Mouse (Mus musculus) macrophage (primary cell): Measurements from ENCODE around the gene Asb18. TPM values are rescaled to one million over a fixed set of nuclear protein-coding genes. Genes with fewer than 3 reads are reported as not detected.

ENCODE experiments used
- H3K27ac ChIP-seq: fragments of 350-480 bp; formaldehyde crosslinking; 2 replicates; pipeline ENCODE4 v1.9.0; 2021
- H3K36me3 ChIP-seq: fragments of 350-480 bp; formaldehyde crosslinking; 2 replicates; pipeline ENCODE4 v1.9.0; 2021; ENCODE audit errors: inconsistent target
- H3K4me3 ChIP-seq: fragments of 350-480 bp; formaldehyde crosslinking; 2 replicates; pipeline ENCODE4 v1.9.0; 2021; ENCODE audit errors: inconsistent target
- H3K79me2 ChIP-seq: fragments of 350-480 bp; formaldehyde crosslinking; 2 replicates; pipeline ENCODE4 v1.9.0; 2021; ENCODE audit errors: inconsistent target
- WGBS: methylation state at CpG from one replicate; pipeline ENCODE4 v1.1.7; 2026; ENCODE audit warnings: inconsistent platforms; ENCODE audit not compliant: missing documents; 5-methylcytosine and 5-hydroxymethylcytosine counted together
- polyA plus RNA-seq: library from polyadenylated mRNA; stranded (reverse); fragments of 250-400 nt; gene quantifications from 3 replicates; pipeline ENCODE4 v1.2.4, GENCODE M21; 2018; ENCODE audit warnings: inconsistent platforms

Gene Asb18
- polyA plus RNA-seq, 1 experiment from 2014 or later: not detected

GRCm38 (mm10) chr1:89932616-89933015 lies 81.8 kb downstream of the Asb18 start:
- Histone ChIP-seq H3K36me3 (no peaks in the 10 kb centered on the region), H3K4me3 (no peak overlapping the region), H3K79me2 (no peaks in the 10 kb centered on the region), H3K27ac (no peak overlapping the region)
- WGBS: 83% methylated on average over 11 of the region's 16 CpGs

DNA sequence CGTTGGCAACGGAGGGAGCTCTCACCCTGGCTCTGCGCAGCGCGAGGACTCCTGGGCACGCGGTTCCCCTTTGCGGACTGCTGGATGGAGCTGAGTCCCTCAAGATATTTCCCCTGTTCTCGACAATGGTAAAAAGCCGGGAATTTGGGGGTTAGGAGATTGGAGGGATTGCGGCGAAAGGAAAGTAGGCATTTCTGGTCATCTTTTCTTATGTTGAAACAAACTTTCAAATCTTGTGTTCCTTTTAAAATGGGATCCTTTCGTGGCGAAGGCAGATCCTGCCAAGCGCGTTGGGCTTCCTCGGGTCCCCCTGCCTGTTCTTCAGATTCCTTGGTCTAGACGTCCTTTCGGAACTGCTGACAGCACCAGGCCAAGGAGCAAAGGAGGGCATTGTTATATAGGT lies 82.4 kb downstream of the Asb18 start:
- no peak overlapping the region for H3K27ac ChIP-seq
- WGBS: 87% methylated on average over 19 of the region's 19 CpGs
- no peak overlapping the region for H3K4me3 ChIP-seq
- H3K36me3 ChIP-seq: no peaks in the 10 kb centered on the region
- no peaks in the 10 kb centered on the region for H3K79me2 ChIP-seq

DNA sequence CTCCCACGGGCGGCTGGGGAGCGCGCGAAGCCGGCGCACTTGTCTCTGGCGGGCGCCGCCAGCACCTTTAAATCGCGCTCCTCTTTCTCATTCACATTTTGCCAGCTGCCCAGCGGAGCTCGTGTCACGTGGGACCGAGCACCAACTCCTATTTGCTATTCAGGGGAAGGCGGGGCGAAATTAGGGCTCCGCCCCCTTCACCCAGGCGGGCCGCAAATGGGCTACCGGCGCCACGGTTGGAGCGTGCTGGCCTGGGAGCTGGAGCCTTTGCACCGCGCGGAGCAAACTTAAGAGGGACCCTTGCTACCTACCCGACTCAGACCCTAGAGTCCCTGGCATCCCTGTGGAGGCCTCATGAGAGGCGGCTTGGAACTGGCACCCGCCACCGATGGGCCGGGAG lies 83.3 kb downstream of the Asb18 start, which contains the start of gene Gbx2:
Gene Gbx2 (minus strand): TSS at position 60 of the 400 bp plus-strand sequence.
- whole genome bisulfite sequencing: 6% methylated on average over 33 of the region's 33 CpGs
- Histone ChIP-seq H3K79me2 (no peaks in the 10 kb centered on the region), H3K27ac (no peak within 1 kb of the TSS), H3K4me3 (no peak within 1 kb of the TSS), H3K36me3 (no peaks in the 10 kb centered on the region)

DNA sequence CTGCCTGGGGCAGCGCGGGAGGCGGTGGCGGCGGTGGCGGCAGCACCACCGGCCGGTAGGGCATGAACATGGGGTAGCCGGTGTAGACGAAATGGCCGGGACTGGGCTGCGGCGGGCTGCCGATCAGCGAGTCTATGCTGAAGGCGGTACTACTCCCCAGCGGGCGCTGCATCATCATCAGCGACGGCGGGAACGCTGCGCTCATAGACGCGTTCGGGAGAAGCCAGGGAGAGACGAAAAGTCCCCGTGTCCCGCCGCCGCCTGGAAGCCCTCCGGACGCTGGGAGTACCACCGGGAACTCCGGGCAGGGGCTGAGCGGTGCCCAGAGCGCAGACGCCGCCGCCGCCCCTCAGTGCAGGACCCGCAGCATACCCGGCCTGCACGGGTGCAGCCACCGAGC lies 83.9 kb downstream of the Asb18 start:
- Histone ChIP-seq H3K27ac (no peak overlapping the region), H3K36me3 (no peaks in the 10 kb centered on the region), H3K79me2 (no peaks in the 10 kb centered on the region), H3K4me3 (no peak overlapping the region)
- under 1% methylated on average over 31 of the region's 45 CpGs for WGBS

- Histone ChIP-seq H3K27ac (no peak overlapping the region), H3K79me2 (no peaks in the 10 kb centered on the region), H3K4me3 (no peak overlapping the region), H3K36me3 (no peaks in the 10 kb centered on the region)
- under 1% methylated on average over 53 of the region's 55 CpGs for WGBS
These were observed 84.6 kb downstream of the Asb18 start for GRCm38 (mm10) chr1:89929721-89930505.

DNA sequence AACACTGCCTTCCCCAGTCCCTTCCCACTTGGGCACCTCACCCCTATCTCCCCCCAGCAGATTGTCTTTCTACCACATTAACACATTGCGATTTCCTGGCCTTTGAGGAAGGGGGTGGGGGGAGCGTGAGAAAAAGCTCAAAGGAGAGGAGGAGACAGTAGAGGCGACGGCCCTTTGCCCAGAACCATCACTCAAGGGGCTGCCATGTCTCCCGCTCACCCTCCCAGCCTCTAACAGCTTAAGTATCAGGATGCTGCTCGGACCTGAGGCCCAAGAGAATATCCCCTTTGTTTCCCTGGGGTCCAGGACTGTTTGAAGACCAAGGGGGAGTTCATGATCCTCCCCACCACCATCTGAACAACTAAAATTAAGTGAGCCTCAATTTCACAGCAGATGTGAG lies 85.3 kb downstream of the Asb18 start:
- 68% methylated on average over 5 of the region's 6 CpGs for WGBS
- Histone ChIP-seq H3K36me3 (no peaks in the 10 kb centered on the region), H3K27ac (no peak overlapping the region), H3K79me2 (no peaks in the 10 kb centered on the region), H3K4me3 (no peak overlapping the region)

- WGBS: 84% methylated on average over 25 of the region's 25 CpGs
- Histone ChIP-seq H3K36me3 (no peaks in the 10 kb centered on the region), H3K79me2 (no peaks in the 10 kb centered on the region), H3K4me3 (no peak overlapping the region), H3K27ac (no peak overlapping the region)
These were observed 85.8 kb downstream of the Asb18 start for GRCm38 (mm10) chr1:89928676-89929075.

GRCm38 (mm10) chr1:89927061-89927661 lies 87.3 kb downstream of the Asb18 start:
- no peaks in the 10 kb centered on the region for H3K79me2 ChIP-seq
- WGBS: 7% methylated on average over 34 of the region's 36 CpGs
- peak overlapping the region; percentile 12; the same call in 1 of the 2 replicates for H3K4me3 ChIP-seq
- H3K36me3 ChIP-seq: no peaks in the 10 kb centered on the region
- no peak overlapping the region for H3K27ac ChIP-seq

- peak overlapping the region; percentile 12; the same call in 1 of the 2 replicates for H3K4me3 ChIP-seq
These were observed 87.8 kb downstream of the Asb18 start for GRCm38 (mm10) chr1:89926583-89927060.

GRCm38 (mm10) chr1:89925501-89926190 lies 88.8 kb downstream of the Asb18 start:
- no peaks in the 10 kb centered on the region for H3K36me3 ChIP-seq
- H3K4me3 ChIP-seq: no peak overlapping the region
- 85% methylated on average over 12 of the region's 12 CpGs for WGBS
- no peaks in the 10 kb centered on the region for H3K79me2 ChIP-seq
- H3K27ac ChIP-seq: no peak overlapping the region

More at GRCm38 (mm10) chr1:89926583-89927060, 87.8 kb downstream of the Asb18 start:
- no peaks in the 10 kb centered on the region for H3K79me2 ChIP-seq
- 45% methylated on average over 9 of the region's 9 CpGs for WGBS
- H3K36me3 ChIP-seq: no peaks in the 10 kb centered on the region
- no peak overlapping the region for H3K27ac ChIP-seq

DNA sequence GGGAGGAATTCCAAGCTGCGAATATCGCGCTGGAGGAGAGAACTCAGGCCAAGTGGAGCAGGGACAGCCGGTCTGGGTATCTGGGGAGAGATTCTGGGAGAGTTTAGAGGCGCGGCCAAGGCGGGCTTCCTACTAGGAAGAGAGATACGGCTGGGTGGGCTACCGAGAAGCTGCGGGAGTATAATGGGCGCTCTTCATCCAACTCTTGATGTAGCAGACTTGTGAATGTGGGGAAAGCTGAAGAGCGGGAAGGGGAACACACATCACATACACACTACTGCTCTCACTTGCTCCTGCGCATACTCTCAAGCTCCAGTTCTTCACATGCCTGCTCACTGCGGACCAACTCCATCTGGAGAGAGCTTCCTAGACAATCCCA lies 90.8 kb downstream of the Asb18 start:
- Histone ChIP-seq H3K27ac (no peak overlapping the region), H3K36me3 (no peaks in the 10 kb centered on the region), H3K79me2 (no peaks in the 10 kb centered on the region), H3K4me3 (no peak overlapping the region)
- 38% methylated on average over 14 of the region's 14 CpGs for WGBS

GRCm38 (mm10) chr1:89922883-89923641 lies 91.4 kb downstream of the Asb18 start:
- WGBS: 5% methylated on average over 41 of the region's 41 CpGs
- Histone ChIP-seq H3K27ac (no peak overlapping the region), H3K4me3 (no peak overlapping the region), H3K79me2 (no peaks in the 10 kb centered on the region), H3K36me3 (no peaks in the 10 kb centered on the region)

DNA sequence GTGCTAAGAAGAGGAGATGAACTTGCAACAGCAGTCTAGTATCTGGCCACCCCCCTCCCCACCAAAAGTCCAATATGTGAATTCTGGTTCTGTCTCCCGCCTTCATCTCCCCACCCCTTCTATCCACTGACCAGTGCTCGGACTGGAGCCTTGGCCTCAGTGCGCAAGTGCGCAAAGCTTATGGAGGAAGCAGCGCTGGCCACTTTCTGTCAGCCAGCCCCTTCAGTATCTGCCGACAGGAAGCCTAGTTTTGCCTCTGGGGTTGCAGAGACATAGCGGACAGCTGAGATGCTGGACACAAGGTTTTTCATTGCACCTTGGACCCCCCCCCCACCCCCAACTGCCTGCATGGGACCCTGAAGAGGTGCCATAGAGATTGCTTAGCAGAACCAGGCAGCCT lies 92.2 kb downstream of the Asb18 start:
- H3K36me3 ChIP-seq: no peaks in the 10 kb centered on the region
- H3K79me2 ChIP-seq: no peaks in the 10 kb centered on the region
- no peak overlapping the region for H3K4me3 ChIP-seq
- no peak overlapping the region for H3K27ac ChIP-seq
- 11% methylated on average over 7 of the region's 7 CpGs for WGBS

- H3K27ac ChIP-seq: no peak overlapping the region
- H3K79me2 ChIP-seq: no peaks in the 10 kb centered on the region
- no peak overlapping the region for H3K4me3 ChIP-seq
- H3K36me3 ChIP-seq: no peaks in the 10 kb centered on the region
- WGBS: 20% methylated on average over 10 of the region's 10 CpGs
These were observed 92.7 kb downstream of the Asb18 start for GRCm38 (mm10) chr1:89921806-89922205.
